Mouse (Mus musculus): ENCODE measurements around the gene Afg3l1. TPM values are rescaled to one million over a fixed set of nuclear protein-coding genes. Genes with fewer than 3 reads are reported as not detected.
"Not testable (repeated sequence)": the region's sequence is repeated elsewhere in the genome, so short reads cannot be mapped to it uniquely, and the experiment has no call there.

Afg3l1 gene
- 69.5 and 72.0 TPM in 2 replicates for polyA plus RNA-seq (2016; fragmentation: Nextera tagmentation; extraction: Ambion mirVana)

DNA sequence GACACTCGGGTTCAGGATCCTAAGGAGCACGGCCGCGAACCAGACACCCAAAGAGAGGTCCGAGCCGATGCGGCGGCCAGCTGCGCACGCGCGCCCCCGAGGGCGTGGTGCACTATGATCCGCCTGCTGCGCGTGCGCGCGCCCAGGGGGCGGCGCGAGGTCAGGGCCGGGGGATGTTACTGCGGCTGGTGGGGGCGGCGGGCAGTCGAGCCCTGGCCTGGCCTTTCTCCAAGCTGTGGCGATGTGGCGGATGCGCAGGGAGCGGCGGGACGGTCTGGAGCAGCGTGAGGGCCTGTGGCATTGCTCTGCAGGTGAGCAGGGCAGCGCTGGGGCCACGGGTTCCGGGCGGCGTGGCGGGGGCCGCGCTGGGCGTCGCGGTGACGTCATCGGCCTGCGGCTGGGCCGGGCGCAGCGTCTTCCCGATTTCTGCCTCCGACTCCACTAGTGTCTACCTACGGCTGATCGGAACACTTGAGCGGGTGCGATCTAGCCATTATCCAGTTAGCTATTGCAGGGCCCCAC, at the start of gene Afg3l1:
Gene Afg3l1 (plus strand): TSS at position 167 of the 522 bp plus-strand sequence.
- peak within 1 kb of the TSS; percentile 91 for H3K27ac ChIP-seq
- peak within 1 kb of the TSS; percentile 87 for H3K4me3 ChIP-seq (replicated peaks)
- H3K4me2 ChIP-seq: peak within 1 kb of the TSS; percentile 77
- WGBS: under 1% methylated on average over 57 of the region's 58 CpGs
- H3K4me1 ChIP-seq (replicated peaks): peaks cover 13% of the 10 kb centered on the region
- H3K27me3 ChIP-seq: no peaks in the 10 kb centered on the region
- H3K9ac ChIP-seq (replicated peaks): peak within 1 kb of the TSS; percentile 81
- H3K36me3 ChIP-seq: peaks cover 28% of the 10 kb centered on the region
- peak; percentile 88 for ATAC-seq (ENCODE audit: insufficient number of reproducible peaks, insufficient read depth, low FRiP score, low TSS enrichment, low read depth)
- no peaks in the 10 kb centered on the region for H3K9me3 ChIP-seq

DNA sequence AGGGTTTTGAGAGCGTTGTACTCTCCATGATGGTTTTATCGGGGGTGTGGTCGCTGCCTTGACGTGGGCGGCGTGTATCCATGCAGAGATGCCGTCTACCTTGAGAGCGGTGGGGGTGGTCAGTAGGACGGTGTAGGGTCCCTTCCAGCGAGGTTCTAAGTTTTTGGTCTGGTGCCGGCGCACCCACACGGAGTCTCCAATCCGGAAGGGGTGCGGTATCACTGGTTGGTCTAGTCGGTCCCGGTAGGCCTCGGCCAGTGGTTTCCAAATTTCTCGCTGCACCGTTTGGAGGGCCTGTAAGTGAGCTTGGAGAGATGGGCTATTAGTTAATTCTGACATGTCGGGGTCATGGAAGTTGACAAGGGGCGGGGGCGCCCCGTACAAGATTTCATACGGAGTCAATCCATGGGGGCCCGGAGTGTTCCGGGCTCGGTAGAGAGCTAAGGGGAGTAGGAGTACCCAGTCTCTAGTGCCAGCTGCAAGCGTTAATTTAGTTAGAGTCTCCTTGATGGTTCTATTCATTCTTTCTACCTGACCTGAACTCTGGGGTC, 49.3 kb upstream of the Afg3l1 start:
- WGBS: 96% methylated on average over 29 of the region's 29 CpGs
- no peaks in the 10 kb centered on the region for H3K36me3 ChIP-seq
- H3K4me2 ChIP-seq: no peak overlapping the region
- H3K9ac ChIP-seq (replicated peaks): no peak overlapping the region
- peaks cover 62% of the 10 kb centered on the region for H3K9me3 ChIP-seq
- H3K27me3 ChIP-seq: no peaks in the 10 kb centered on the region
- no peak for ATAC-seq (ENCODE audit: insufficient number of reproducible peaks, insufficient read depth, low FRiP score, low TSS enrichment, low read depth)
- no peaks in the 10 kb centered on the region for H3K4me1 ChIP-seq (replicated peaks)
- no peak overlapping the region for H3K4me3 ChIP-seq (replicated peaks)
- no peak overlapping the region for H3K27ac ChIP-seq

DNA sequence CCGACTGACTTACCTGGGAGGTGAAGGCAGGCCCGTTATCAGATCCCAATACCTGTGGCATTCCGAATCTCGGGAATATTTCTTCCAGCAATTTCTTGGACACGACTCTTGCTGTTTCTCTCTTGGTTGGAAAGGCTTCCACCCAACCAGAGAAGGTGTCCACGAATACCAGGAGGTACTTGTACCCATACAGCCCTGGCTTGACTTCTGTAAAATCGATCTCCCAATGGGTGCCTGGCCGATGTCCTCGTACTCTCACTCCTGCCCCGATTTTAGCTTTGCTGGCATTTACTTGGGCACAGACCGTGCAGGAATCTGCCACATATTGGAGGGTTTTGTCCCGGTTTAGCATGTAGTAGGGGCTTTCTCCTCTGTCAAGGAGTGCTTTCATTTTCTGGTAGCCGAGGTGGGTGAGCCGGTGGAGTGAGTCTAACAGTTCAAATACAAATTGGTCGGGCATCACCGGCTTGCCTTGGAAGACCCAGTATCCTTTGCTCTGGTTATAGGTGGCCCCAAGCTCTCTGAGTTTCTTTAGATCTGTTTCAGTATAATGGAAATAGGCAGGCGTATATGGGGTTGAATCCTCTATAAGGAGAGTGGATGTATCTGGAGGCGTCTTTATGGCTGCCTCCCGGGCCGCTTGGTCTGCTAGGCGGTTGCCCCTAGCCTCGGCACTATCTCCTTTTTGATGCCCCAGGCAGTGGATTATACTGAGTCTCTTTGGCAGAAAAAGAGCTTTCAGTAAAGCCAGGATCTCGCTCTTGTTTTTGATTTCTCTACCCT, 48.6 kb upstream of the Afg3l1 start:
- Histone ChIP-seq H3K4me3 (replicated peaks) (no peak overlapping the region), H3K4me1 (replicated peaks) (no peaks in the 10 kb centered on the region), H3K27me3 (no peaks in the 10 kb centered on the region), H3K27ac (no peak overlapping the region), H3K36me3 (no peaks in the 10 kb centered on the region), H3K9ac (replicated peaks) (no peak overlapping the region), H3K9me3 (peaks cover 65% of the 10 kb centered on the region), H3K4me2 (no peak overlapping the region)
- no peak for ATAC-seq (ENCODE audit: insufficient number of reproducible peaks, insufficient read depth, low FRiP score, low TSS enrichment, low read depth)
- WGBS: 93% methylated on average over 23 of the region's 23 CpGs

DNA sequence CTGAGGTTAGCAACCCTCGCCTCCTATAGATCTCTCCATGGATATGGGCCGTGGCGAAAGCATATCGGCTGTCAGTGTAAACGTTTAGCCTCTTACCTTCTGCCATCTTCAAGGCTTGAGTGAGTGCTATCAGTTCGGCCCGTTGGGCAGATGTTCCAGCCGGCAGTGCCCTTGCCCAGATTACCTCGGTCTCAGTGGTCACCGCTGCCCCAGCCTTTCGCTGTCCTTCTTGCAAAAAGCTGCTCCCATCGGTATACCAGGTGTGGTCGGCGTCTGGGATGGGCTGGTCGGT, 48.0 kb upstream of the Afg3l1 start:
- not testable (repeated sequence) for ATAC-seq (ENCODE audit: insufficient number of reproducible peaks, insufficient read depth, low FRiP score, low TSS enrichment, low read depth); H3K4me2 ChIP-seq; H3K4me3 ChIP-seq (replicated peaks); H3K27ac ChIP-seq; H3K36me3 ChIP-seq; H3K9ac ChIP-seq (replicated peaks); H3K27me3 ChIP-seq; H3K4me1 ChIP-seq (replicated peaks)
- peaks cover 68% of the 10 kb centered on the region for H3K9me3 ChIP-seq
- 97% methylated on average over 15 of the region's 15 CpGs for WGBS

GRCm38 (mm10) chr8:123430936-123431335, 46.8 kb upstream of the Afg3l1 start:
- H3K27me3 ChIP-seq; H3K4me1 ChIP-seq (replicated peaks); ATAC-seq (ENCODE audit: insufficient number of reproducible peaks, insufficient read depth, low FRiP score, low TSS enrichment, low read depth); H3K4me3 ChIP-seq (replicated peaks); H3K9ac ChIP-seq (replicated peaks); H3K4me2 ChIP-seq; H3K36me3 ChIP-seq; H3K27ac ChIP-seq: not testable (repeated sequence)
- peaks cover 75% of the 10 kb centered on the region for H3K9me3 ChIP-seq
- WGBS: 91% methylated on average over 8 of the region's 8 CpGs

DNA sequence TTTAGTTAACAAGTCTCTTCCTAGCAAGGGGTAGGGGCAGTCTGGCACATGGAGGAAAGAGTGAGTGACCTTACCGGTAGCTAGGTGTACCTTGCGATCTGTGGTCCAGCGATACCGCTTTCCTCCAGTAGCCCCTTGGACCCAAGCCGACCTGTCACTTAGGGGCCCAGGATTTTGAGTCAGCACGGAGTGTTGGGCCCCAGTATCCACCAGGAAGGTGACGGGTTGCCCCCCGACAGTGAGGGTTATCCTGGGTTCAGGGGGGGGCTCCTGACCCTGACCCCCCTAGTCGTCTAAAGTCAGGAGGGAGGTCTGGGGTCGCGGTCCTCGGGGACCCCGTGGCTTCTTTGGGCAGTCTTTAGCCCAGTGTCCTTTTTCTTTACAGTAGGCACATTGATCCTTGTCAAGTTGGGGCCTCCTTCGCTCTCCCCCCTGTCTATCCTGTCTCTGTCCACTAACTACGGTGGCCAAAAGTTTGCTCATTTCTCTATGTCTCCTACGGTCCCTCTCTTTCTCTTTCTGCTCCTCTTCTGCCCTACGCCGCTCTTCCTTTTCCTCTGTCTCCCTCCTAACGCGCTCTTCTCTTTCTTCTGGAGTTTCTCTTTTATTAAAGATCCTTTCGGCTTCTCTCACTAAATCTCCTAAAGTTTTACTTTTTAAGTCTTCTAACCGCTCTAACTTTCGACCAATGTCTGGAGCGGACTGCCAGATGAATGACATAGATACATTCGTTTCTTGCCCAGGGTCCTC, 45.9 kb upstream of the Afg3l1 start:
- Histone ChIP-seq H3K27ac (no peak overlapping the region), H3K9me3 (peaks cover 70% of the 10 kb centered on the region), H3K4me1 (replicated peaks) (no peaks in the 10 kb centered on the region), H3K27me3 (no peaks in the 10 kb centered on the region), H3K4me2 (no peak overlapping the region), H3K9ac (replicated peaks) (no peak overlapping the region), H3K4me3 (replicated peaks) (no peak overlapping the region), H3K36me3 (no peaks in the 10 kb centered on the region)
- 97% methylated on average over 25 of the region's 25 CpGs for WGBS
- ATAC-seq (ENCODE audit: insufficient number of reproducible peaks, insufficient read depth, low FRiP score, low TSS enrichment, low read depth): no peak

DNA sequence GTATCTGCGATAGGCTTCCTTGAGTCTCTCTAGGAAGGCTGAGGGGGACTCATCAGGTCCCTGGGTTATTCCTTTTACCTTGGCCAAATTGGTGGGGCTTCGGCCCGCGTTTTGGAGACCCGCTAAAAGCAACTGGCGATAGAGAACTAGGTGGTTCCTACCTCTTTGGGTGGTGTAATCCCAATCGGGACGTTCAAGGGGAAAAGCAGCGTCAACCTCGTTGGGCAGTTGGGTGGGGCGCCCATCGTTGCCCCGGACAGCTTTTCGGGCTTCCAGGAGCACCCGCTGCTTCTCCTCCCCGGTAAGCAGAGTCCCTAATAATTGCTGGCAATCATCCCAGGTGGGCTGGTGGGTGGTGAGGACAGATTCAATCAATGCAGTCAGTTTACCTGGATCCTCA, 45.3 kb upstream of the Afg3l1 start:
- no peaks in the 10 kb centered on the region for H3K27me3 ChIP-seq
- H3K4me1 ChIP-seq (replicated peaks): no peaks in the 10 kb centered on the region
- H3K4me3 ChIP-seq (replicated peaks): no peak overlapping the region
- H3K9ac ChIP-seq (replicated peaks): no peak overlapping the region
- no peak for ATAC-seq (ENCODE audit: insufficient number of reproducible peaks, insufficient read depth, low FRiP score, low TSS enrichment, low read depth)
- no peak overlapping the region for H3K27ac ChIP-seq
- no peak overlapping the region for H3K4me2 ChIP-seq
- 94% methylated on average over 16 of the region's 16 CpGs for WGBS
- no peaks in the 10 kb centered on the region for H3K36me3 ChIP-seq
- peaks cover 65% of the 10 kb centered on the region for H3K9me3 ChIP-seq

- H3K9me3 ChIP-seq: peaks cover 54% of the 10 kb centered on the region
- not testable (repeated sequence) for H3K4me1 ChIP-seq (replicated peaks); H3K4me3 ChIP-seq (replicated peaks); ATAC-seq (ENCODE audit: insufficient number of reproducible peaks, insufficient read depth, low FRiP score, low TSS enrichment, low read depth); H3K27me3 ChIP-seq; H3K4me2 ChIP-seq; H3K27ac ChIP-seq; H3K9ac ChIP-seq (replicated peaks); H3K36me3 ChIP-seq
- WGBS: 96% methylated on average over 47 of the region's 47 CpGs
Measured at GRCm38 (mm10) chr8:123433241-123433974, 44.3 kb upstream of the Afg3l1 start.

DNA sequence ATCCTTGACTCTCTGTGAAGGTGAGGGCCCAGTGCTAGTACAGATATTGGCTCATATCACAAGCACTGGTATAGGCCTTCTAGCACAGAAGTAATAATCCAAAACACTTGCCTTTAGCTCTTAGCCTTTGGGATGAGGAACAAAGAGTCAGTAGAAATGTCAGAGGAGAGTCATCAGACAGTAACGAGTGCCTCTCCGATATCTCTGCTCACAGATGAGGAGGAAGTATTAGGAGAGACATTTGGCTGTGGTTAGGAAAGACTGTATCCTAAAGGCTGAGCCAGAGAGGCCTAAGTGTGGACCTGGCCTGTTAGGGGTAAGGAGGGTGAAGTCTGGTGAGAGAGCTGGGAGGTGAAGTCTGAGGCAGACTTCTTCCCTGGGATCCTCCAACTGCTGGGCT, 35.9 kb upstream of the Afg3l1 start:
- Histone ChIP-seq H3K4me3 (replicated peaks) (no peak overlapping the region), H3K9ac (replicated peaks) (no peak overlapping the region), H3K36me3 (peaks cover 15% of the 10 kb centered on the region; the same call in 1 of the 2 replicates), H3K27me3 (no peaks in the 10 kb centered on the region), H3K4me2 (no peak overlapping the region), H3K4me1 (replicated peaks) (peaks cover 8% of the 10 kb centered on the region), H3K27ac (no peak overlapping the region), H3K9me3 (no peaks in the 10 kb centered on the region)
- no peak for ATAC-seq (ENCODE audit: insufficient number of reproducible peaks, insufficient read depth, low FRiP score, low TSS enrichment, low read depth)
- 87% methylated on average over 2 of the region's 2 CpGs for WGBS

DNA sequence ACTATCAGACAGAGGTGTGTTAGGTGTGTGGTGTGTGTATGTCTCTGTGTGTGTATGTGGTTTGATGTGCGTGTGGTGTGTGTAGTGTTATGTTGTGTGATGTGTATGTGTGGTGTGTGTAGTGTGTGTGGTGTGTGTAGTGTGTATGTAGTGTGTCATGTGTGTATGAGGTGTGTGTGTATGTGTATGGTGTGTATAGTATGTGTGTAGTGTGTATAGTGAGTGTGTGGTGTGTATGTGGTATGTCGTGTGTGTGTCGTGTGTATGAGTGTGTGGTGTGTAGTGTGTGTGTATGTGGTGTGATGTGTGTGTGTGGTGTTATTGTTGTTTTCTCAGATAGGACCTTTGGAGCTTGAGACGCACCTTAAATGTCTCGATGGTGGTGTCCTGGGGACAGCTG, 35.4 kb upstream of the Afg3l1 start:
- H3K9me3 ChIP-seq: no peaks in the 10 kb centered on the region
- H3K4me2 ChIP-seq: peak overlapping the region; percentile 74; the same call in 1 of the 2 replicates
- H3K27ac ChIP-seq: no peak overlapping the region
- ATAC-seq (ENCODE audit: insufficient number of reproducible peaks, insufficient read depth, low FRiP score, low TSS enrichment, low read depth): no peak
- WGBS: 84% methylated on average over 5 of the region's 5 CpGs
- peaks cover 15% of the 10 kb centered on the region; the same call in 1 of the 2 replicates for H3K36me3 ChIP-seq
- H3K4me1 ChIP-seq (replicated peaks): peaks cover 8% of the 10 kb centered on the region
- peak overlapping the region; percentile 86; the same call in 1 of the 2 replicates for H3K9ac ChIP-seq (replicated peaks)
- peak overlapping the region; percentile 65 for H3K4me3 ChIP-seq (replicated peaks)
- H3K27me3 ChIP-seq: no peaks in the 10 kb centered on the region

All from limb, embryonic 12.5 days (tissue).